Mouse (Mus musculus): ENCODE data around the gene Gm11563.
A peak's percentile ranks its signal among the peaks of the same experiment; 100 is the strongest.
"Not testable (repeated sequence)": the region's sequence is repeated elsewhere in the genome, so short reads cannot be mapped to it uniquely, and the experiment has no call there.

Gm11563 gene

DNA sequence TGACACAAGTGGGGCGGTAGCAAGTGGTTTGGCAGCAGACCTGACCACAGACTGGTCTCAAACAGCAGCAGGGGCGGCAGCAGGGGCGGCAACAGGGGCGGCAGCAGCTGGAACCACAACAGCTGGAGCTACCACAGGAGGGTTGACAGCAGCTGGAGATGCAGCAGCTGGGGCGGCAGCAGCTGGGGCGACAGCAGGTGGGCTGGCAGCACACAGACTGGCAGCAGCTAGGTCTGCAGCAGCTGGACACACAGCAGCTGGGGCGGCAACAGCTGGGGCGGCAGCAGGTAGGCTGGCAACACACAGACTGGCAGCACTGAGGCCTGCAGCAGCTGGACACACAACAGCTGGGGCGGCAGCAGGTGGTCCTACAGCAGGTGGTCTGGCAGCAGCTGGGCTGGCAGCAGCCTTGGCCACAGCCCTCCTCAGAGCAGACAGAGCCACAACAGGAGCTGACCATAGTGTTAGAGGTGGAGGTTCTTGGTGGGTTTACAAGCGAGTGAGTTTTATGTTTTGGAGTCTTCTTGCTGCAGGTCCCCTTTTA is at the start of gene Gm11563:
Gm11563 (minus strand) TSS at position 494 of the 544 bp plus-strand sequence.
- DNase-seq, result not testable (repeated sequence)

GRCm38 (mm10) chr11:99690463-99690862 is 31.7 kb upstream of the Gm11563 start, which contains the start of gene Gm14190:
Gene Gm14190, minus strand, starts transcription at chr11:99690740.
- no peak for DNase-seq

GRCm38 (mm10) chr11:99685235-99685634 is 26.5 kb upstream of the Gm11563 start:
- not testable (repeated sequence) for DNase-seq

DNA sequence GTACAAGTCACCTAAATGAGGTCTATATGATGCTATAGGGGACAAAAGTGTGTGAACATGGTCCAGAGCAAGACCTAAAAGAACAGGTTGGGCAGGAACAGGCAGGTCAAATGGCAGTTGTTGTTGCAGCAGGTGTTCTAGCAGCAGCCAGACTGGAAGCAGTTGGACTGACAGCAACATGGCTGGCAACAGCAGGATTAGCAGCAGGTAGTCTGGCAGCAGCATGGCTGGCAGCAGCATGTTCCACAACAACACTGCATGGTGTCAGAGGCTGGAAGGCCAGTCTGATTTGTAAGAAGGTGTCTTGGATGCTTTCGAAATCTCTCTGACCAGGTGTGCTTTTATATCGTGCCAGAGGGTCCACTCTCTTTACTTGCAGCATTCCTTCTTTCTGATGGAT is 24.7 kb upstream of the Gm11563 start:
- DNase-seq, result no peak

GRCm38 (mm10) chr11:99665860-99666259 is 7.1 kb upstream of the Gm11563 start, which contains the start of gene Krtap4-6:
Gene Krtap4-6, minus strand, starts transcription at chr11:99665960.
- DNase-seq, result no peak

DNA sequence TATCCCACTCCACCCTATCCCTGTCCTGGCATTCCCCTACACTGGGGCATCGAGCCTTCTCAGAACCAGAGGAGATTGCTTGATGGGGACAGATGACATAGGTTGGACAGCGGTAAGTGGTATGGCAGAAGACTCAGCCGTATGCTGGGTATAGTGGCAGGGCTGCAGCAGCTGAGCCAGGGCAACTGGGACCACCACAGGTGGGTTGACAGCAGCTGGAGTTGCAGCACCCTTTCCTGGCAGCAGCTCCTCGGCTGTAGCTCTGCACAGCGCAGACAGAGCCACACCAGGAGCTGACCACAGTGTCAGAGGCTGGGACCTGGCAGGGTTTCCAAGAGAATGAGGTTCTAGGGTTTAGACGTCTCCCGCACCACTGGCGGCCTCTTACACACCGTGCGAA is 4.0 kb upstream of the Gm11563 start:
- DNase-seq, result no peak

DNA sequence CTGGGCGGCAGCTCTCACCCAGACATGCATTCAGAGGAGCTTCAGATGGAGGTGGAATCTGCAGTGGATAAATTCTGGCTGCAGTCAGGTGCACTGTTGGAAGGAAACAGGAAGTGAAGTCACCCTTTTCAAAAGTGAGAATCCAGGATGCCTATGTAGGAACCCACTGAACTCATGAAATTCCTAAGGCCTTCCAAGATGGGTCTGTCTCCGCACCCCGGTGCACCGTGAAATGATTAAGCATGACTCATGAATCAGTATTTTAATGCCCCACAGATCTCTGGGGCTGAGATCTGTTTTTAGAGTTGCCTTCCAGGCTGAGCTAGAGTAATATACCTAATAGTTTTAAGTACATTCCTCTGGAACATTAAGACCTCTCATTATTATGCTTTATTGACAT is 496 bp upstream of the Gm11563 start:
- DNase-seq, result no peak

- no peak for DNase-seq
Measured at GRCm38 (mm10) chr11:99657051-99657450, 1.7 kb downstream of the Gm11563 start.

- DNase-seq, result no peak
Measured at GRCm38 (mm10) chr11:99650136-99650535, 8.6 kb downstream of the Gm11563 start, which contains the start of gene Gm11555. Gene Gm11555, minus strand, starts transcription at chr11:99650236.

DNA sequence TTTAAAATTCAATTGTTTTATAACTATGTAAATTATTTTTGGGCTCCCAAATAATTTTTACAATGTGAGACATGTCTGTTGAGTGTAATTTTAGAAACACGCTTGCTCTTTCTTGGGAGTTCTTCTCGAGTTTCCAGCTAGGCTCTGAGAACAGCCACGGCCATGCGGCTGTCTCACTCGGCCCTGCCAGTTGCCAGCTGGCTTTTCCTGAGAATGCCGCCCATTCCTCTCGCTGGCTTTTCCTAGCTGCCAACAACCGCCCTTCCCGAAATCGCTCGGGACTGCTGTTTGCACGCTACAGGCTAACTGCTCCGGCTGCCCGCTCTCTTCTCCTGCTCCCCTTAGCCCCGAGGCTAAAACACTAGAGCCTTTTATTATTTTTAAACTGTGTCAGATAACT is 12.3 kb downstream of the Gm11563 start:
- no peak for DNase-seq

DNA sequence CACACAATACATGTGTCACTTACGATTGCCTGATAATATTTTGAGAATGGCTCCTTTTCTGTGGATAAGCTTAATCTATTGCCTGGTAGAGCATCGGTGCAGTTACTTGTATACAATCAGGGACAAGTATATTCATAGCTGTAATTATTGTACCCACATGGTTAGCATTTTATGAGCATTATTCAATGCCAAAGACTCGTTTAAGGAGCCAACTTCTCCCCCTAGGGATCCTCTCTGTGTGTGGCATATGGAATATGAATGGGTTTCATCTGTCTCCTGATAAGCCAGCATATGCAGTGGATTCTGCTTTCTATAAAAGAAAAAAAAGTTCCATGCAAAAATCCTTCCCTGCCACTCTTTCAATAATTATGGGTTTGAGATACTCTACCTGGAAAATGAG is 14.4 kb downstream of the Gm11563 start:
- no peak for DNase-seq

DNA sequence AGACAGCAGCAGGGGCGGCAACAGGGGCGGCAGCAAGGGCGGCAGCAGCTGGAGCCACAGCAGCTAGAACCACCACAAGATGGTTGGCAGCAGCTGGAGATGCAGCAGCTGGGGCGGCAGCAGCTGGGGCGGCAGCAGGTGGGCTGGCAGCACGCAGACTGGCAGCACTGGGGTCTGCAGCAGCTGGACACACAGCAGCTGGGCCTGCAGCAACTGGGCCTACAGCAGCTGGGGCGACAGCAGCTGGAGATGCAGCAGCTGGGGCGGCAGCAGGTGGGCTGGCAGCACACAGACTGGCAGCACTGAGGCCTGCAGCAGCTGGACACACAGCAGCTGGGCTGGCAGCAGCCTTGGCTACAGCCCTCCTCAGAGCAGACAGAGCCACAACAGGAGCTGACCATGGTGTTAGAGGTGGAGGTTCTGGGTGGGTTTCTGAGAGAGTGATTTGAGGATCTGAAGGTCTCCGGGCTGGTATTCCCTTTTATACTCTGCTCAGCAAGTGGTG is 15.1 kb downstream of the Gm11563 start, which contains the start of gene Krtap4-7:
Krtap4-7 (minus strand) TSS at position 455 of the 505 bp plus-strand sequence.
- DNase-seq, result not testable (repeated sequence)

- no peak for DNase-seq
Measured at GRCm38 (mm10) chr11:99640926-99641325, 17.8 kb downstream of the Gm11563 start.

DNA sequence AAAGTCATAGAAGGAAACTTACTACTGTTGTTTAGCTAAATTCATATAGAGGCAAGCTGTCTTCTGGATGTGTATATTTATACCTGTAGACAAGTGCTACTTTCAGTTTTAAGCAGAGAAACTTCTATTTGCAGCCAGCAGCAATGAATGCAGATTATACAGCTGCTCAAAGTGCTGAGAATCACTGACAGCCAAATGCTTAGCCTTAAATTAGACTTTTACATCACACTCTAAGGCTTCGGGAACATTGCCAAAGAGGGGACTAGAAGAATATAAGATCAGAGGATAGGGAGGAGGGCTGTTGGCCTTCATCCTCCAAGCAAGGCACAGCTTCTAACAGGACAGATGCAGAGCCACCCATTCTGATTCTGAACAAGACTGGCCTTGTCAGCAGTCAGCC is 21.7 kb downstream of the Gm11563 start:
- no peak for DNase-seq

GRCm38 (mm10) chr11:99634653-99635134 is 24.1 kb downstream of the Gm11563 start, which contains the start of gene Krtap4-2:
Gene Krtap4-2, minus strand, starts transcription at chr11:99635084.
- DNase-seq, result no peak

GRCm38 (mm10) chr11:99633293-99633692 is 25.5 kb downstream of the Gm11563 start:
- no peak for DNase-seq

DNA sequence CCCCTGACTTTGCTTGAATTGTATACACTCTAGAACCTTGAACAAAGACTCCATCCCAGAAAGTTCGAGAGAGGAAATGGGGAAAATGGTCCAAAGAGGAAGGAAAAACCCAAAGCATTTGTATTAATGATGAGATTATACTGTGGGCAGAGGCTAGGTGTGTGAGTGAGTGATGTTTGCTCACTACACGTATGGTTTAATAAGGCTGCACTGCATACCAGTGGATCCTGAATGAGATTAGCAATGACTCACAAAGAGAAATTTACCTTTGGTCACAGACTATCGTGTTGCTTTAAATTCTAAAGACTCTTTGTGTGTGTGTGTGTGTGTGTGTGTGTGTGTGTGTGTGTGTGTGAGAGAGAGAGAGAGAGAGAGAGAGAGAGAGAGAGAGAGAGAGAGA is 27.9 kb downstream of the Gm11563 start:
- no peak for DNase-seq

GRCm38 (mm10) chr11:99628138-99628537 is 30.6 kb downstream of the Gm11563 start, which contains the start of gene Krtap4-1:
Gene Krtap4-1, minus strand, starts transcription at chr11:99628238.
- DNase-seq, result no peak

- DNase-seq, result no peak
Measured at GRCm38 (mm10) chr11:99620335-99620734, 38.4 kb downstream of the Gm11563 start, which contains the start of gene Gm11562. Gene Gm11562, minus strand, starts transcription at chr11:99620435.

GRCm38 (mm10) chr11:99614796-99615363 is 43.9 kb downstream of the Gm11563 start, which contains the start of gene Krtap2-4:
Gene Krtap2-4, minus strand, starts transcription at chr11:99614846.
- no peak for DNase-seq

DNA sequence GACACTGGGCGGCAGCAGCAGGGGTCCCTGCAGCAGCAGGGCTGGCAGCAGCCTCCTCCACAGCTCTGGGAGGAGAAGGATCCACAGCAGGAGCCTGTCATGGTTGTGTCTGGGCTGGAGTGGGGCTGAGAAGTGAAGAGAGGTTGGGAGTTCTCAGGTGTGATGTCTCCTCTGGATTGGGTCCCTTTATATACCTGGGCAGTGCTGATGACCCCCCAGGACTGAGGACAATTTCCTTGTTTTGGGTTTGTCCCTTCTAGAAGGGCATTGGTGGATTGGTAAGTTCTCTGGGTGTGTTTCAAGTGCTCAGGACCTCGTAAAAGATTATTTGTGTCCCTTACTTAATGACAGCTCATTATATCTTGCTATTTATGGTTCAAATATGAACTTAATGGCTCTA is 48.7 kb downstream of the Gm11563 start, which contains the start of gene Gm11937:
Gm11937 (minus strand) TSS at position 101 of the 400 bp plus-strand sequence.
- not testable (repeated sequence) for DNase-seq

DNA sequence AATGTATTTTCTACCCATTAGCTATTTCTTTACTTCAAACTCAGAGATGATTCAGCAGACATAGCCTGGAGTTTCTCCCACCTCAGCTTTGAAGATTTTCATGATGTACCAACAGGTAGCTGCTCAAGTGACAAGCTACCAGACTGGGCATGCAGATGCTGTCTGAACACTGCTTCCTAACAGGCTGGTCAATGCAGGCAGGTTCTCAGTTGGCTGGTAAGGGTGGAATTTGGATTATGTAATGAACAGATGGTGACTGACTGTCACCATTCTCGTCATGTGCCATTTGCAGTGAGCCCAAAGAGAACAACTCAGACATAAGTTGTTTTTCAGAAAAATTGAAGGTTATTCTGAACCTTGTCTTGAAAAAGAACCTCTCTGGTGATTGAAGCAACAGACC is 49.6 kb downstream of the Gm11563 start:
- DNase-seq, result peak; percentile 9

Measured in cerebellum, adult 11 months (tissue).